Mouse (Mus musculus) kidney, adult 18-20 months (tissue): ENCODE data around the gene Mettl27.

ENCODE experiments used
- DNase-seq: peaks from one replicate; pipeline ENCODE4 v3.0.0; 2021

The Mettl27 gene

DNA sequence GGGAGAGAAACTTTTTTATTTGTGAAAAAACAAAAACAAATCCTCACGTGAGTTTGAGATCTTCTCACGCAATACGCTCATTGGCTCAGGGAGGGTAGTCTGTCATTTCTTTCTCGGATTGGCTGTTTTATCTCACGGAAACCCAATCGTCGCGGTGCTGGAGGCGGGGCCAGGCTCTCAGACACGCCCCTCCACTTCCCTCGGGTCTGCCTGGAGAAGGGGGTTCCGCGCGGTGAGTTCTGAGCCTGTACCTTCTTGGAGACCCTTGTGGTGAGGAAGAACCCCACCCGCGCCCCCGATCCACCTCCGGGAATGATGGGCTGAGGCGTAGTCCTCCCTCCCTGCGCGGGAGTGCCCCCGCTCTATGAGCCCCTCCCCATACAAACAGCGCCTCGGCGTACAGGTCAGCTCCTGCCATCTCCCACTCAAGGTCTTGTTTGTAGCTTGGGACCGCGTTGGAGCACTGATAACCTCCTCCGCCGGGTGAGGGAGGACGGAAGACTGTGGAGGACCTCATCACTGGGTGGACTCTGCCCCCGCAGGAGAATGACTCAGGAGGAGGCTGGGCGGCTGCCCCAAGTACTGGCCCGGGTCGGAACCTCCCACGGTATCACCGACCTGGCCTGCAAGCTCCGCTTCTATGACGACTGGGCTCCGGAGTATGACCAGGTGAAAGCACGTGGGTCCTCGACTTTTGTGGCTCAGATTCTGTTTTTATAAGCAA, at the start of gene Mettl27:
Gene Mettl27, plus strand, starts transcription at position 190 of the 724 bp plus-strand sequence.
- DNase-seq: peak; percentile 91

DNA sequence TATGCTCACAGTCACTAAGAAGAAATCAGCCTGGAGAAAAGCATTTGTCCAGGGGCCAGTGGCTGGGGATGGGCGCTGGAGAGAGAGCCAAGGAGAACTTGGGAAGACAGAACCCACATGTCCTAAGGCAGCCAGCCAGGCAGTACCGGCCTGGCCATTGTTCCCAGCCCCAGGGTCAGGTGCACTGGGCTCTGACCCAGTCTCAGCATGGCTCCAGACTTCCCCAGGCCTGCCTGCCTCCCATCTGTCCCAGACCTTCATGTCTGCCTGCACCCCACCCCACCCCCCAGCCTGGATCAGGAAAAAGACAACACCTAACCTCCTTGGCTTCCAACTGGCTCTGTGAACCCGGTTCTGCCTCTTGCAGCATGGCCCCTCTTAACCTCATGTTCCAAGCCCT, 49.1 kb upstream of the Mettl27 start:
- no peak for DNase-seq

- DNase-seq: peak; percentile 58
These were observed 44.5 kb upstream of the Mettl27 start for GRCm38 (mm10) chr5:134887447-134888335.

- no peak for DNase-seq
These were observed 43.7 kb upstream of the Mettl27 start for GRCm38 (mm10) chr5:134888505-134888904.

- DNase-seq: no peak
These were observed 41.5 kb upstream of the Mettl27 start for GRCm38 (mm10) chr5:134890601-134891054.

- DNase-seq: peak; percentile 31
These were observed 40.6 kb upstream of the Mettl27 start for GRCm38 (mm10) chr5:134891552-134891951.

DNA sequence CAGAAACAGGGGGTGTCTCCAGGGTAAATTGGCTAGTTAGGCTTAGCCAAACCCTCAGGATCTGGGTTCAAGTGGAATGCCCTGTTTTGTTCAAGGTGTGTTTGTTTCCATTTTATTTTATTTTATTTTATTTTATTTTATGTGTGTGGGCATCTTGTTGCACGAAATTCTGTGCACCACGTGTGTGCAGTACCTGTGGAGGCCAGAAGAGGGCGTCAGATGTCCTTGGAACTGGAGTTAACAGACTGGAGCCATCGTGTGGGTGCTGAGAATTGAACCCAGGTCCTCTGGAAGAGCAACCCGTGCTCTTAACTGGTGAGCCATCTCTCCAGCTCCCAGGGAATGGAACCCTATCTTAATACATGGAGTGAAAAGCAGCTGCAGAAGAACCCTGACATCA, 39.5 kb upstream of the Mettl27 start:
- DNase-seq: no peak

DNA sequence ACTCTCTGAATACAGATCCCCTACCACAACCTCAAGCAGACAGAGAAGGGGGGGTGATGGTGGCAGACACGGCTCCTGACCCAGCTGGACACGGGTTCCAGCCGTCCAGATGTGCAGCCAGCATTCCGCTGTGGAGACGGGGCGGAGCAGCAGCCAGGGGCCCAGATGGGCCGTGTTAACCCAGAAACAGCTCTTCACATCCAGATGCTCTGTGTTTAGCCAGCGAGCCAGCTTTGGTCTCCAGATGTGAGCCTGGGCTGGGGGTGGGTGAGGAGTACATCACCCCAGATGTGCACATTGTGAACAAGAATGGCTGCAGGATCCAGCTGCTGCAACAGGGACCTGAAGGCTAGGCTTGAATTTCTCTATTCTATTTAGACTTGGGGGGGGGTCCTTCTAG, 36.9 kb upstream of the Mettl27 start:
- DNase-seq: no peak

- no peak for DNase-seq
These were observed 35.2 kb upstream of the Mettl27 start for GRCm38 (mm10) chr5:134896965-134897364.

DNA sequence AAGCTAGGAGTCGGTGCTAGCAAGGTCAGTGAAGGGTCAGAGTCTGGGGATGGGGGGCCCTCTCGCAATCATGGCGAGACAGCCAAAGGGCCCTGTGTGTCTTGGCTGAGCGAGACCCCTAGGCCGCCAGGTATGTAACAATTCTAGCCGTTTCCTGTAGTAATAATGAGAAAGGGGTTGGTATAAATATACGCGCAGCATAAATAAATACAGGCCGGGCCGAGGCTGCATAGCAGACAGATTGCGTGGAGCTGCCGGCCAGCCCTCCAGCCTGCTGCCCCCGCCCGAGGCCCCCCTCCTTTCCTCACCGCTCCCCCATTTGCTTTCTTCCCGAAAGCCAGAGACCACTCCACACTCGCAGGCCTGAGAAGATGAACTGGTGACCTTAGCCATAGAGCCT, 34.6 kb upstream of the Mettl27 start:
- DNase-seq: no peak

DNA sequence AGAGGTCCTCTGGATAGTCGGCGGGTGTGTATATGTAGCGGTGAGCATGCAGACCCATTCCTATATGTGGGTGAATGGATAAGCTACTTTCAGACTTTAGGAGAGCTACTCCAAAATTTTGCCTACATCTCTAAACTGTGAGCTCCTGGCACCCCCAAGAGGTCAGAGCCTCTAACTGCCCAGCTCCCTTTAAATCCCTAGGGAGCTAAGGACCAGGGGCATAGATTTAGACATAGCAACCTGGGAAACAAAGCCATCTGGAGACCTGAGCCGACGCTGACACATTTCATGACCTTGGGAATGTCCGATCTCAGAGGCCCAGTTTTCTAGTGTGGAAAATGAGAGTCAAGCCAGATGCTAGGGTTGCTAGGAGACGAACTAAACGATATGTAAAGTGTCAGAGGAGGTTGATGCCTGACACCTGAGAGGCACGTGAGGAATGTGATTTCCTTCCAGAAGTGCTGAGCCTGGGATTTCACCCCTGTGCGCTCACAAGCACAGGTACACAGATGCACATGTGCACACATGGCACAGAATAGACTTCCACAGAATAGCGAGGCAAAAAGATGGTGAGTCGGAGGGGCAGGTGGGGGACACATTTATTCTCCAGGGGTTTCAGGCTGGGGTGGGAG, 31.0 kb upstream of the Mettl27 start:
- DNase-seq: peak; percentile 51

DNA sequence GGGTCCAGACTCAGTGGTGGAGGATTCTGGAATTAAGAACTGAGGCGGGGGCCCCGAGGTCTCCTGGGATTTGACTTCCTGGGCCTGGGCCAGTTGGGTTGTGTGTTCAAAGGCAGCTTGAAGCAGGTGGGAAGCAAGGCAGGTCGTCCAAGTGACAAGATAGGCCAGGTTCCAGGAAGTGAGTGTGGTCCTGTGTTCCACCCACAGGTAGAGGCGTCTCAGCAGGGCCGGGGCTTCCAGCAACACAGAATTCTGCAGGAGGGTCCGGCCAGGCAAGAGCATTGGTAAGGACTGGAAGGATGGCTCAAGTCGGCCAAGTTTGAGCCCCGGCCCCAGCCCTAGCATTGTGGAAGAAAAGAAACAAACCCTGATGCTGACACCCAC, 30.5 kb upstream of the Mettl27 start:
- no peak for DNase-seq

- no peak for DNase-seq
These were observed 25.5 kb upstream of the Mettl27 start, which contains the start of gene Tmem270 for GRCm38 (mm10) chr5:134906633-134907032. Gene Tmem270 (minus strand): TSS chr5:134906733.

DNA sequence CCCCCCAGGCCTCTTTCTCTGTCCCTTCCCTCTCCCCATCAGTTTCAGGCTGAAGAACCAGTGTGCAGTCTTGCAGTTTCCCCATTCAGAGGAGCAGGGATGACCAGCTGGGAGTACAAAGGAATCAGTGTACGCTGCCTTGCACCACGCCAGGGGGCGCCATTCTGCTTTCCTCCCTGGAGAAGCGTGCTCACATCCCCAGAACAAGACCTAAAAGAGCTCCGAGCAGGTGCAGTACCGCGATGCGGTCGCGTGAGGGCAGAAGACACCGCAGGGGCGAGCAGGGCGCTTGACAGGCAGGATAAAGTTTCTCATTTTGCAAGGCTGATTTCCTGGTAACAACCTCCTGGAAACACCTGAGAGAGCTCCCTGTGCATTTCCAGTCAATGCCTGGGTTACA, 25.0 kb upstream of the Mettl27 start:
- DNase-seq: peak; percentile 95

GRCm38 (mm10) chr5:134911901-134912300, 20.3 kb upstream of the Mettl27 start:
- no peak for DNase-seq

GRCm38 (mm10) chr5:134913352-134913751, 18.8 kb upstream of the Mettl27 start:
- no peak for DNase-seq

DNA sequence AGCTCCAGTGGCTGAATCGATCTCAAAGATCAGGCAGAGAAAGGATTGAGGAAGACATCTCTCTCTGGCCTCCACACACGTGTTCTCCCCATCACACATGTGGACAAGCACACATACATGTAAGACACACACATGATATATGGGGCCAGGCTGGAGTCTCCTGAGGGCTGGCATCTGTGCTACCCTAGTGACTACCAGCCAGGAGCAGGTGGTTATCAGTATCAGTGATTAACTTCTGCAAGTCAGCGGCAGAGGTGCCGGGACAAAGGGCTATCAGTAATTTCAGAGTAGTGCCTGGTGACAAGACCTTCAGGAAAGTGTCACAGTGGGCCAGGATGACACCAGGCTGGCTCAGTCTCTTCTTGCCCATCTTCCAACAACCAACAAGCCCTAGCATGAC, 18.4 kb upstream of the Mettl27 start:
- DNase-seq: no peak

DNA sequence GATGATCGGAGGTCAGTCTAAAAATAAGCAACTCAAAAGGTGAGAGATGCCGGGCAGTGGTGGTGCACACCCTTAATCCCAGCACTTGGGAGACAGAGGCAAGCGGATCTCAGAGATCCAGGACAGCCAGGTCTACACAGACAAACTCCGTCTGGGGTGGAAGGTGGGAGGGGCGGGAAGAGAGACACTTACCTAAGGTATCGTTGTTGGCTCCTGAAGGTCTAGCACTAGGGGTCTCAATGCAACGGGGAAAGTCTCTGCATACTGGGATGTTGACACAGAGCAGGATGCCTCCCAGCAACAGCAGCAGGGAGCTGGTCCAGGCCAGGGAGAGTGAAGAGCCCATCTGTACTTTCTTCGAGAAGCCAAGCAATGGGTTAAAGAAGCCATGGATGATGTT, 17.7 kb upstream of the Mettl27 start:
- DNase-seq: no peak

DNA sequence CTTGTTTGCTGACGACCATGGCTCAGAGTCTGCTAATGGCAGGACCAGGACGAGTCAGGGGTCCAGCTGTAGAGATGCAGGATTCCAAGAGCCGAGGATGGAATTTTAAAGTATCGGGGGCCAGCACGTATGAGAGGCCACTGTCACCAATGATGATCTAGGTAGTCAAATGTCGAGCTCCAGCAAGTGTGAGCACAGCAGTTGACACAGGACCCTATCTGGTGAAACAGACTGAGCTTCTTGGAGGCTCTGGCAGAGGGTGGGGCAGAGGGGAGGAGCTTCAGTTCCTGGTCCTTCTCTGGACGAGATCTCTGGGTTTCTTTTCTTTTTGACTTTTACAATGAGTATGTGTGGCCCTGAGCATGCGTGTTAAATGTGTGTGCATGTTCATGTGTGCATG, 16.9 kb upstream of the Mettl27 start, which contains the start of gene Cldn13:
Gene Cldn13, minus strand, starts transcription at position 216 of the 400 bp plus-strand sequence.
- no peak for DNase-seq

- DNase-seq: peak; percentile 67
These were observed 13.9 kb upstream of the Mettl27 start for GRCm38 (mm10) chr5:134918071-134918832.

GRCm38 (mm10) chr5:134919097-134919496, 13.1 kb upstream of the Mettl27 start:
- DNase-seq: no peak

GRCm38 (mm10) chr5:134920106-134920687, 12.0 kb upstream of the Mettl27 start:
- no peak for DNase-seq
